Mouse (Mus musculus): ENCODE data around the gene Tbc1d4.

- TF ChIP-seq GATA1 (IDR thresholded peaks at IDR 0.05; ENCODE audit: low read length) (no peak), TAL1 (IDR thresholded peaks at IDR 0.05; ENCODE audit: low read length) (no peak)
These were observed 41.6 kb upstream of the Tbc1d4 start for GRCm38 (mm10) chr14:101650551-101650950.

Measured in erythroblast, embryonic 14.5 days (primary cell).